Mouse (Mus musculus) Patski (cell line): ENCODE data around the gene Vac14. TPM values are rescaled to one million over a fixed set of nuclear protein-coding genes. Genes with fewer than 3 reads are reported as not detected.
A peak's percentile ranks its signal among the peaks of the same experiment; 100 is the strongest.

Experiments used
- ATAC-seq: fragments of 100-300 bp; one replicate; pipeline ENCODE4 v1.8.0; 2021
- CTCF ChIA-PET: fragments of 350-600 bp; sonication (Branson Sonifier 250); formaldehyde crosslinking; loops from one replicate; lab custom pipeline; 2022; ENCODE audit warnings: inconsistent platforms; lab: Charles Lee
- POLR2A ChIA-PET: fragments of 350-600 bp; sonication (Branson Sonifier 250); formaldehyde crosslinking; loops from one replicate; lab custom pipeline; 2022; ENCODE audit warnings: antibody characterized with exemption, inconsistent platforms; lab: Charles Lee
- DNase-seq: peaks from one replicate; pipeline ENCODE4 v3.0.0-alpha.2; 2011; ENCODE audit warnings: low read depth, low spot score
- H3K27me3 ChIP-seq: fragments of 371-371 bp; one replicate; pipeline ENCODE4 v1.5.1; 2021
- CTCF ChIP-seq: fragments of 100-300 bp; IDR thresholded peaks from one replicate; pipeline ENCODE4 v1.5.1; 2021
- in situ Hi-C: fragments of 300-500 bp; cut with MboI; formaldehyde crosslinking; loops from 3 replicates; pipeline ENCODE4 v1.11.1; 2018; ENCODE audit warnings: low pct_unique_long_range_greater_than_20kb, mixed read lengths
- polyA plus RNA-seq: library from polyadenylated mRNA; unstranded; gene quantifications from one replicate; pipeline ENCODE4 v1.2.3, GENCODE M21; 2021

The Vac14 gene
- polyA plus RNA-seq, 1 experiment from 2014 or later: 35.9 TPM

- no peaks in the 10 kb centered on the region for H3K27me3 ChIP-seq
- ATAC-seq: no peak
- TF ChIP-seq CTCF: no peak
- POLR2A ChIA-PET: no interaction called here
- CTCF ChIA-PET: interaction anchor here (1.1 kb wide), 1 partner anchor 113 kb away, joined by 3 read pairs; no protein-coding TSS in a partner anchor
- no peak for DNase-seq
- in situ Hi-C loops: loop anchor here (10.0 kb wide), 1 partner anchor 343 kb away; no protein-coding TSS in a partner anchor
These were observed 123.5 kb downstream of the Vac14 start for GRCm38 (mm10) chr8:110741816-110742451.

- ATAC-seq (no peak), DNase-seq (no peak)
- in situ Hi-C loops: loop anchor here (10.0 kb wide), 1 partner anchor 342 kb away; no protein-coding TSS in a partner anchor
- ChIA-PET CTCF (interaction anchor here (1.1 kb wide), 1 partner anchor 114 kb away, joined by 3 read pairs; no protein-coding TSS in a partner anchor), POLR2A (no interaction called here)
- H3K27me3 ChIP-seq: no peaks in the 10 kb centered on the region
- TF ChIP-seq CTCF: no peak
These were observed 124.0 kb downstream of the Vac14 start for GRCm38 (mm10) chr8:110742452-110742818.

GRCm38 (mm10) chr8:110745162-110745561 is 126.8 kb downstream of the Vac14 start:
- TF ChIP-seq CTCF: no peak
- no peak for ATAC-seq
- in situ Hi-C loops: loop anchor here (10.0 kb wide), 1 partner anchor 340 kb away; no protein-coding TSS in a partner anchor
- no peak for DNase-seq
- CTCF ChIA-PET: interaction anchor here (0.7 to 1.2 kb wide), 3 partner anchors 95 to 1121 kb away, joined by 3 read pairs; no protein-coding TSS in a partner anchor
- H3K27me3 ChIP-seq: no peaks in the 10 kb centered on the region
- POLR2A ChIA-PET: no interaction called here

GRCm38 (mm10) chr8:110746661-110747060 is 128.3 kb downstream of the Vac14 start:
- in situ Hi-C loops: loop anchor here (10.0 kb wide), 1 partner anchor 338 kb away; no protein-coding TSS in a partner anchor
- DNase-seq (no peak), ATAC-seq (no peak)
- CTCF ChIA-PET: no interaction called here
- H3K27me3 ChIP-seq: no peaks in the 10 kb centered on the region
- POLR2A ChIA-PET: interaction anchor here (1.0 kb wide), 1 partner anchor 30 kb away, joined by 5 read pairs; no protein-coding TSS in a partner anchor
- TF ChIP-seq CTCF: no peak

- in situ Hi-C loops: loop anchor here (5.0 to 10.0 kb wide), 3 partner anchors 93 to 335 kb away; no protein-coding TSS in a partner anchor
- no peak for DNase-seq
- no peaks in the 10 kb centered on the region for H3K27me3 ChIP-seq
- POLR2A ChIA-PET: interaction anchor here (0.8 to 1.5 kb wide), 6 partner anchors 40 to 108 kb away, joined by 3 to 5 read pairs (median 4); partner anchors contain the start of gene Sf3b3
- peak; percentile 86 for TF ChIP-seq CTCF
- CTCF ChIA-PET: interaction anchor here (0.7 to 3.0 kb wide), 21 partner anchors 8 to 344 kb away, joined by 3 to 20 read pairs (median 4); no protein-coding TSS in a partner anchor
- ATAC-seq: no peak
These were observed 131.2 kb downstream of the Vac14 start for GRCm38 (mm10) chr8:110749500-110750170.

GRCm38 (mm10) chr8:110750269-110750668 is 131.9 kb downstream of the Vac14 start:
- ChIA-PET POLR2A (interaction anchor here (1.0 to 1.5 kb wide), 5 partner anchors 39 to 107 kb away, joined by 3 to 5 read pairs (median 4); partner anchors contain the start of gene Sf3b3), CTCF (interaction anchor here (0.7 to 3.0 kb wide), 17 partner anchors 8 to 343 kb away, joined by 3 to 20 read pairs (median 4); no protein-coding TSS in a partner anchor)
- no peak for TF ChIP-seq CTCF
- no peak for DNase-seq
- in situ Hi-C loops: loop anchor here (5.0 to 10.0 kb wide), 2 partner anchors 92 to 235 kb away; no protein-coding TSS in a partner anchor
- H3K27me3 ChIP-seq: no peaks in the 10 kb centered on the region
- ATAC-seq: no peak

- H3K27me3 ChIP-seq: no peaks in the 10 kb centered on the region
- in situ Hi-C loops: loop anchor here (5.0 to 10.0 kb wide), 2 partner anchors 91 to 233 kb away; no protein-coding TSS in a partner anchor
- DNase-seq (no peak), ATAC-seq (no peak)
- no peak for TF ChIP-seq CTCF
- ChIA-PET POLR2A (interaction anchor here (0.6 to 1.5 kb wide), 2 partner anchors 38 to 79 kb away, joined by 3 to 4 read pairs; no protein-coding TSS in a partner anchor), CTCF (no interaction called here)
These were observed 133.1 kb downstream of the Vac14 start for GRCm38 (mm10) chr8:110751490-110751889.

GRCm38 (mm10) chr8:110754713-110755112 is 136.3 kb downstream of the Vac14 start:
- TF ChIP-seq CTCF: no peak
- CTCF ChIA-PET: interaction anchor here (1.2 kb wide), 1 partner anchor 10 kb away, joined by 3 read pairs; no protein-coding TSS in a partner anchor
- H3K27me3 ChIP-seq: no peaks in the 10 kb centered on the region
- no peak for ATAC-seq
- in situ Hi-C loops: loop anchor here (5.0 to 10.0 kb wide), 2 partner anchors 88 to 230 kb away; no protein-coding TSS in a partner anchor
- no peak for DNase-seq
- POLR2A ChIA-PET: no interaction called here

- DNase-seq (no peak), ATAC-seq (no peak)
- ChIA-PET POLR2A (interaction anchor here (0.6 to 1.3 kb wide), 2 partner anchors 12 to 926 kb away, joined by 3 read pairs; no protein-coding TSS in a partner anchor), CTCF (interaction anchor here (0.8 to 1.3 kb wide), 2 partner anchors 34 to 82 kb away, joined by 3 to 4 read pairs; no protein-coding TSS in a partner anchor)
- no peaks in the 10 kb centered on the region for H3K27me3 ChIP-seq
- in situ Hi-C loops: loop anchor here (10.0 kb wide), 1 partner anchor 229 kb away; no protein-coding TSS in a partner anchor
- no peak for TF ChIP-seq CTCF
These were observed 137.3 kb downstream of the Vac14 start for GRCm38 (mm10) chr8:110755511-110756170.
